Mouse (Mus musculus) spleen, adult 18-20 months (tissue): ENCODE measurements around the gene Hist1h2ae.

Experiments
- DNase-seq, 2 experiments: peaks; one replicate each; pipeline ENCODE4 v3.0.0; 2022; ENCODE audit warnings: mixed read lengths in 2 of 2

Hist1h2ae gene

DNA sequence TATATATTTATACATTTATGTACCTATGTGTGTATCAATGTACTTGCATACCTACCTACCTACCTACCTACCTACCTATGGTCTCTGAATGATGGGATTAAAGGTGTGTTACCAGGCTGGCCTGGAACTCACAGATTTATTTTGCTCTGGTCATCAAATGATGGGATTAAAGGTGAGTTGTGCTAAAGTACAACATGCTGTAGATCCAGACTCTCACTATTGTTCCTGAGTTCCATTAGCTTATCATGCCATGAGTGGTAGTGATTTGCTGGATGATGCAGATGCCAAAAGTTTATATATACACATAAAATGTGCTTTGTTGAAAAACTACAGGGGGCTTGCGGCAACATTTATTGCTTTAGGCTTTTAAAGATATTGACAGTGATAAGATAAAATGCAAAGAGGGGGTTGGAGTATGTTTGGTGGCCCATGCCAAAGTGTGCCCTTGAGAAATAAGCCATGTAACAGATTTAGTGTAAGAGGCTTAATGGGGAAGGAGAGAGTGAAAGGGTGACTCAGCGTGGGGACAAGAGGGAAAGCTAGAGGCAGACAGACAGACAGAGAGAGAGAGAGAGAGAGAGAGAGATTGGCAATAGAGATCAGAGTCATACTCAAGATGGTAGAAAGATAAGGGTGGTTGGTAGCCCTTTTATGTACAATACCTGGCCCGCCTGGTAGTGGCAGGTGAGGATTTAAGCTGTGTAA is 33.9 kb downstream of the Hist1h2ae start:
- DNase-seq = no peak

- DNase-seq = no peak
These were observed 34.8 kb downstream of the Hist1h2ae start for GRCm38 (mm10) chr13:23536076-23536822.

GRCm38 (mm10) chr13:23535137-23536075 is 35.6 kb downstream of the Hist1h2ae start, which contains the start of gene Hist1h3g:
Hist1h3g (plus strand) TSS chr13:23535422.
- peak; percentile 64 to 78 for DNase-seq

DNA sequence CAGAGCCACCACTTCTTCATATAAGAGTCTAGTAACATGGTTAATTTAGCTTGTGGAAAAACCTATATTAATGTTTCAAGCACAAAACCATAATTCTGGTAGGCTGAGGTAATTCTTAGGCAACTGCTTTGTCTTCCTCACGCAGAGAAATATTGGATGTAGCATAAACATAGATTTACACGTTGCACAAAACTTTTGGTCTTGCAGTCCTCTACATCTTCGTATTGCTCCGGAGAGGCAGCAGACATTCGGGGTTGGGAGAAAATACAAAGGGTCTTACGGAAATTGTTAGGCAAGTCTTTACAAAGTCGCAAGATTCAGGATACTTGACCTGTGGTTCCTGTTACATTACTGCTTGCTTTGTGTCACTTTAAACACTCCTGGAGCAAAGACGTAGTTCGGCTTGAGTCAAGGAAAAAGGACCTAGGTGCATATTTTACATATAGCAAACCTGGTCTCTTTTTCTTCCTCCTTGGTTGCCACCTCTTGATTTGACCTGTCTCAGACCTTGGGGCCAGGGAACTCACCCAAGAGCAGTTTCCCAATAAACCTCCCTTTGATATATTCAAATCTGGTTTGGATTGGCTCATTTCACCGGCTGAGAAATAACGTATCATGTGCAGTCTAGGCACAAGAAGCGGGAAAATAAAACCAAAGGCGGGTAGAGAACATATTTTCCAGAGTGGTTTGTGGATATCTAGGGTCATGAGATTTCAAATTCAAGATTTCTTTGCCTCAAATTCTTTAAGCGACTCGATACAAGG is 36.5 kb downstream of the Hist1h2ae start:
- no peak for DNase-seq

DNA sequence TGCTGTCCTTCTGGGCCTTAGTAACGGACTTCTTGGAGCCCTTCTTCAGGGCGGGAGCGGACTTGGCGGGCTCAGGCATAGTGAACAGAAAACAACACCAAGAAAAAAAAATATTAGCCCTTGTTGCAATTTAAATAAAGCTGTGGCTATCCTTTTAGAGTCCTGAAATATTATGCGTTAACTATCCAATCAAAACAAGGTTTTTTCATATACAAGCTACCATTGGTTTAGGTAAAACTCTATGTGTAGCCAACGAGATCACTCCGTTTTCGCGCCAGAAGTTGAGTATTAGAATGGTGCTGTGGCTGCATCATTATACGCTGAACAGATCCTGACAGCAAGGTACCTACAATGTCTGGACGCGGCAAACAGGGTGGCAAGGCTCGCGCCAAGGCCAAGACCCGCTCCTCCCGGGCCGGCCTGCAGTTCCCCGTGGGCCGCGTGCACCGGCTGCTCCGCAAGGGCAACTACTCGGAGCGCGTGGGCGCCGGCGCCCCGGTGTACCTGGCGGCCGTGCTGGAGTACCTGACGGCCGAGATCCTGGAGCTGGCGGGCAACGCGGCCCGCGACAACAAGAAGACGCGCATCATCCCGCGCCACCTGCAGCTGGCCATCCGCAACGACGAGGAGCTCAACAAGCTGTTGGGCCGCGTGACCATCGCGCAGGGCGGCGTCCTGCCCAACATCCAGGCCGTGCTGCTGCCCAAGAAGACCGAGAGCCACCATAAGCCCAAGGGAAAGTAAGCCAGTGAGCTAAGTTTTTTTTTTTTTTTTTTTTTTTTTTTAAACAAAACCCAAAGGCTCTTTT is 37.3 kb downstream of the Hist1h2ae start, which contains the start of gene Hist1h2af:
Gene Hist1h2af, plus strand, starts transcription at position 347 of the 808 bp plus-strand sequence.
- DNase-seq = peak in 1 of 2 experiments; percentile 24

DNA sequence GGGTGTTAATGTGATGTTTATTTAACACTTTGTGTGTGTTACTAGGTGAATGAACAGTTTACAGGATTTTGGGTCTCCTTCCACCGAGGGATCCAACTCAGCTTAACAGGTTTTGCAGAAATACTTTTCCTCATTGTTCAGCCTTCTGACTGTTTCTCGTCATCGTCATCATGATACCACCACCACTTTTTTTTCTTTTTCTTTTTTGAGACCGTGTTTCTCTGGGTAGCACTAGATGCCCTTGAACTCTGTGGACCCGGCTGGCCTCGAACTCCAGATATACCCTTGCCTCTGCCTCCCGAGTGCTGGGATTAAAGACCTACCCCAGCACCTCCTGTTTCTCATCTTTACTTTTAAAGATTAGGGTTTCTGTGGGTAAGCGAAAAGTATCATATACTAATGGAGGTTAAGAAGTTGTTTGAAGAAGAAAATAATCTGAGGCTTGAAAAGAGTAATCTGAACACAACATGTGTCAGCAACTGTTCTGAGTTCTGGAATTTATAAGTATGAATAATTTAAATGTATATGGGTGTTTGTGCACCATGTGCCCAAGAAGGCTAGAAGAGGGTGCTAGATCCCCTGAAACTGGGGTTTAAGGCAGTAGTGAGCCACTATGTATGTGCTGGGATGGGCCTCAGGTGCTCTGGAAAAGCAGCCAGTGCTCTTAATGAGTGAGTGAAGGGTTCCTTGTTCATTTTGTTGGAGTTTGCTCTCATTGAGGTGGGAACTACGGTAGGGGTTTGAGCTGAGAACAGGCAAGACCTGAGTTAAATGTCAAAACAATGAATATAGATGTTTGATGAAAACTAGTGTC is 38.6 kb downstream of the Hist1h2ae start:
- no peak for DNase-seq

DNA sequence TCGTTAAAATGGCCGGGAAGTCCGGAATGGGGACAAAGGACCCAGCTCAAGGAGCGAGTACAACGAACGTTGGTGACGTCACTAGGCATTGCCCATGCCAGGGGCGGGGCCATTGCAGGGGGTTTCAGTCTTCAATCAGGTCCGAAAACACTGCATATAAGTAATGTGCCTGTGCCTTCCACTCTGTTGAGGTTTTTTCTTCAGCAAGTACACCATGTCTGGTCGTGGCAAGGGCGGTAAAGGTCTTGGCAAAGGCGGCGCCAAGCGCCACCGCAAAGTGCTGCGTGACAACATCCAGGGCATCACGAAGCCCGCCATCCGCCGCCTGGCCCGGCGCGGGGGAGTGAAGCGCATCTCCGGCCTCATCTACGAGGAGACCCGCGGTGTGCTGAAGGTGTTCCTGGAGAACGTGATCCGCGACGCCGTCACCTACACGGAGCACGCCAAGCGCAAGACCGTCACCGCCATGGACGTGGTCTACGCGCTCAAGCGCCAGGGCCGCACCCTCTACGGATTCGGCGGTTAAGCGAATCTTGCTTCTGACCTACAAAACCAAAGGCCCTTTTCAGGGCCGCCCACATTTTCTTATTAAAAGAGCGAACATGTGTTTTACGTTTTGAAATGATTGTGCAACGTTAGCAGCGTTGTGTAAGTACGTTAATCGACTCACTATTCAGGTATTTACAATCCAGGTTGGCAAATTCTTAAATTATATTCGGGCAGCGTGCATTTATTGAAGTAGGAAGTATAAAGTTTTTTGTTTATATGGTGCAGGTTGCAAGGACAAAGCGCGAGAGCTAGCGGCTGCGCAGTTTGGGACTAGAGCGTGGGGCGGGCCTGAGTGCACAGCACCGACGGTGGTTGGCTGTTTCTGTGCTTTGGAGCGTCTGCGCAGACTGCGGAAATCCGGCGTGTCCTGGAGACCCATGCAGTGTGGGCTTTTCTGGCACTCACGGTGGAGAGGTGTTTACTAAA is 39.8 kb downstream of the Hist1h2ae start, which contains the start of gene Hist1h4h:
Gene Hist1h4h, plus strand, starts transcription at position 150 of the 975 bp plus-strand sequence.
- peak; percentile 91 to 93 for DNase-seq

- peak; percentile 42 to 64 for DNase-seq
These were observed 40.7 kb downstream of the Hist1h2ae start for GRCm38 (mm10) chr13:23530181-23530900.

DNA sequence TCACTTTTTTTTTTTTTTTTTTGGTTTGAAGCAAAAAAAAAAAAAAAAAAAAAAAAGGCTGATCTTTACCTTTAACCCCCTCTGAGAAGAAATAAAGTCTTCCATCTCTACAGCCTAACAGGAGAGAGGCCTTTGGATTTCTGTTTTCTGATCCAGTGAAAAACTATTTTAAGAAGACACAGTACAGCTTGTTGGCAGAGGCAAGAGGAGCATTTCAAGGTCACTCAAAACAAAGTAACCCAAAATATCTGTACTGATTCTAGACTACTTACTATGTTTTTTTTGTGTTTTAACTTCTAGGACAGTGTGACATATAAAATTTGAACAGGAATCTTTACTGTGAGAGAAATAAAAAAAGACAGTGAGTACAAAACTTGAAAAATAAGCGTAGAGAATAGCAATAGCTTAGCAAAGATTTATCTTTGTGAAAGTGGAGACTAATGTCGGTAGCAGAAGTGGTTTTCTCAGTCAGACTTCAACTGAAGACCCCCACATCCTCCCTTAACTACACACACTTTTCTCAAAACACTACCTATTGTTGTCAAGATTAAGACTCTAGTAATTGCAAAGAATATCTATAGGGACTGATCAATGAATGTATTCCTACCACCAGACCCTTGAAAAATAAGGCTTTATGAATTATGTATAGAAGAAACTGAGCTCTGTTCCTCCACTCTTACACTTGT is 41.4 kb downstream of the Hist1h2ae start:
- no peak for DNase-seq

- DNase-seq = no peak
These were observed 42.0 kb downstream of the Hist1h2ae start for GRCm38 (mm10) chr13:23529005-23529404.

DNA sequence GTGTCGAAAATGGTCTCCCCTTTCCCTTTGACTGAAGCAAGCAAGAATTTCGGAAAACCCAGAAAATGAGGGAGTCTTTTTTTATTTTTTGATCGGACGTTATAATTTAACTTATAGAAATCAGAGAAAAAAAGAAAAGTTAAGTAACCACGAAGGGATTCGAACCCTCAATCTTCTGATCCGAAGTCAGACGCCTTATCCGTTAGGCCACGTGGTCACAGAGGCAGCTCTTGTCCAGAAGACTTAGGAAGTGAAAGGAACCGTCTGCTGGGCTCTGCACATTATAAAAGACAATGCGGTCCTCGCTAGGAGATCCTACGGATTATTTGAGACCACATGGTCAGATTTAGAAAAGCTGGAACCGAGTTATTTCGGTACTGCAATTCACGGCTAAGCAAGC is 44.7 kb downstream of the Hist1h2ae start:
- DNase-seq = peak; percentile 73 to 84

DNA sequence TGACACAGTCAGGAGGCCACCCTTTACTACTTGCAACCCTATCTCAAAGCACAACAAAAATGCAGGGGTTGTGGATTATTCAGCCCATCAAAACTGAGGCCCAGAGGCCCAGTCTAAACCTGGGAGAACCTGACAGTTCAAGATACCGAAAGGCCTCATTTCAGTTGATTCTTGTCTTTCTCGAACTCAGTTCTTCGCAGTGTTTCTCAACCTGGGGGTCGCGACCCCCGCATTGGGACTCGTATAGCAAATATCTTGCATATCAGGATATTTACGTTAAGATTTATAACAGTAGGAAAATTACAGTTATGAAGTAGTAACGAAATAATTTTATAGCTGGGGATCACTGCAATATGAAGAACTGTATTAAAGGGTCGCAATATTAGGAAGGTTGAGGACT is 45.1 kb downstream of the Hist1h2ae start:
- DNase-seq = no peak

DNA sequence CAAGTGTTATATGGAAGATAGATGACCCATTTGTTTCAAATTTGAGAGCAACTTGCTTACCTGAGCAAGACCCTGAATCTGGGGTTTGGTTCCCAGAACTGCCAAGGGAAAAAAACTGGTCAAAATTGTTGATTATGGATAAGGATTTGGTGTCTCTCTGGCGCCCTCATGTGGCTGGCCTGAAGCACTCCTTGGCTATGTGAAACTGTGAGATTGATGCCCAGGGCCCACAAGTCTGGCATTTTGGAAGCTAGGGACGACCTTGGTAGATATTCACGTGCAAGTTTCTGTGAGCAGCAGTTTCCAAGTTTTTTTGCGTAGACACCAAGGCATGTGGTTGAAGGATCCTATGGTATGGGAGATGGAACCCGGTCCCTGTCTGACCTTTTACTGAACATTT is 46.4 kb downstream of the Hist1h2ae start:
- DNase-seq = peak in 1 of 2 experiments; percentile 57

DNA sequence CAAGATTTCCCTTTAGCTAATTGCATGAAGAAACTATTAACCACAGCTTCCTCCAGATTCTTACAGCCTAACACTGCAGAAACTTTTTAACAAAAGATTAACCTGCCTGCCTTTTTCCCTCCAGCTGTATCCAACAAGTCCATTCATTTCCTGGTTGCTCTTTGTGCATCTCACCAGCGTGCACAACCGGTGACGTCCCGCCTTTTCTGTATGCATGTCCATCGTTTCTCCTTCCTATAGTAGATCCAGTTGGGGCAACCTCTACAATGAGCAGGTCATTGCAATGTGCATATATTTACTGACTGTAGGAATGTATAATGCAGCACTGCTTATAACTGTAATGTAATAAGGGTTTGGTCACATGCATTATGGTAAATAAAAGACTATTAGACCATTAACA is 47.0 kb downstream of the Hist1h2ae start:
- no peak for DNase-seq

- DNase-seq = peak; percentile 65 to 76
These were observed 49.3 kb downstream of the Hist1h2ae start for GRCm38 (mm10) chr13:23521703-23522102.
